In the genomic region with DNA sequence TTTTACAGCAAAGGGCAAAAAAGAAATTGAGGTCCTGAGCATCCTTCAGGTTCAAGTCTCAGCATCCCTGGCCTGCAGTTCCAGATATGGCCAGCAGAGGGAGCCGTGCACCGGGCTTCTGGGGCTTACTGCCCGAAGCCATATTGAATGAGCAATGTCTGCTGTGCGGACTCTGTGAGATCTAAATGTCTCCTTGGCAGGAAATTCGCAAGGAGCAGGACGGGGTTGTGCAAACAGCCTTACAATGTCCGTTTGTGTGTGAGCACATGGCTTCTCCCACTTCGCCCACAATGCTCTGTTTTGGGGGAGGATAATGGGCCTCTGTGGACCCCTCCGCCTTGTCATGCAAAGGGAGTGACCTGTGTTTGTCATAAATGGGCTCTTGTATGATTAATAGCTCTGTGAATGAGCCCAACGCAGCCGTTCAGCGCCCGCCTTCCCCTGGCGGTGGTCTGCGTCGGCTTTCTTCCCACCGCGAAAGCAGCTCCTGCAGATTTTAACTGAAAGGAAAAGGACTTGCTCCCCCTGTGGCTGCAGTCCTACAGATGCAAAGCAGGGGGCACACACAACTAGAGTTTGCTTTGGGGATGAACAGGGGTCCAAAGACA, we compare ENCODE assay signal across 8 mouse cellular contexts.
DNase-seq lines count a peak whose midpoint lies in the region; ATAC-seq and TF ChIP-seq lines count a peak whose summit lies in the region.

No protein-coding gene starts in this region.

- peak; percentile 76 for DNase-seq in CD4-positive helper T cell, adult 2 months (ENCODE audit: low read depth, low spot score)
- DNase-seq in brain, embryonic 18.5 days (ENCODE audit: low read depth, low spot score): peak; percentile 68
- peak; percentile 47 for DNase-seq in fibroblast of lung, adult 2 months (ENCODE audit: low read depth)
- peak; percentile 90 for DNase-seq in kidney, postnatal 0 days (ENCODE audit: low spot score)
- peak; percentile 26 for DNase-seq in liver, adult 2 months (ENCODE audit: extremely low read depth, low read depth, low spot score)
- DNase-seq in naive thymus-derived CD4-positive, alpha-beta T cell, adult 2 months (ENCODE audit: low read depth): peak; percentile 89
- DNase-seq in splenic B cell, adult 2 months (ENCODE audit: low read depth, low spot score): peak; percentile 83

- peak overlapping the region; percentile 46; the same call in 1 of the 2 replicates for H3K27ac ChIP-seq in heart, embryonic 13.5 days (replicated peaks)
- peak overlapping the region; percentile 47; the same call in 1 of the 2 replicates for H3K27ac ChIP-seq in kidney, postnatal 0 days
- H3K27ac ChIP-seq in liver, adult 2 months (replicated peaks; ENCODE audit: insufficient read depth, low read depth, low read length): no peak overlapping the region

- H3K9me3 ChIP-seq in heart, embryonic 13.5 days: no peaks in the 10 kb centered on the region
- no peaks in the 10 kb centered on the region for H3K9me3 ChIP-seq in kidney, postnatal 0 days (replicated peaks; ENCODE audit: low read length)

- ATAC-seq in heart, embryonic 13.5 days (ENCODE audit: extremely low read depth, insufficient number of reproducible peaks, low FRiP score, low TSS enrichment): peak; percentile 19; the same call in 1 of the 2 replicates
- peak; percentile 79 for ATAC-seq in kidney, postnatal 0 days (replicated peaks; ENCODE audit: low FRiP score, low read depth)

- peak overlapping the region; percentile 24; the same call in 1 of the 2 replicates for H3K9ac ChIP-seq in heart, embryonic 13.5 days
- H3K9ac ChIP-seq in kidney, postnatal 0 days (ENCODE audit: low read depth, low read length): peak overlapping the region; percentile 8; the same call in 1 of the 2 replicates
- no peak overlapping the region for H3K9ac ChIP-seq in liver, adult 2 months (ENCODE audit: low read depth, low read length)

- peak; percentile 98 for TF ChIP-seq CTCF in kidney, postnatal 0 days (IDR thresholded peaks at IDR 0.05; ENCODE audit: low read depth)
- peak; percentile 96 for TF ChIP-seq CTCF in liver, adult 2 months (IDR thresholded peaks at IDR 0.05; ENCODE audit: low read depth, low read length)

- no peaks in the 10 kb centered on the region for H3K27me3 ChIP-seq in heart, embryonic 13.5 days (replicated peaks)
- H3K27me3 ChIP-seq in kidney, postnatal 0 days (ENCODE audit: insufficient read depth, low read length): no peaks in the 10 kb centered on the region
- no peaks in the 10 kb centered on the region for H3K27me3 ChIP-seq in liver, adult 2 months (ENCODE audit: control insufficient read depth, insufficient read depth, low read length)
- H3K27me3 ChIP-seq in splenic B cell, adult 2 months (ENCODE audit: control insufficient read depth, insufficient read depth, low read length, poor library complexity, severe bottlenecking): no peaks in the 10 kb centered on the region

- WGBS in heart, embryonic 13.5 days: 25% methylated on average over 18 of the region's 18 CpGs
- 12% methylated on average over 18 of the region's 18 CpGs for WGBS in kidney, postnatal 0 days
- WGBS in liver, adult 2 months: 19% methylated on average over 18 of the region's 18 CpGs

- peaks cover 5% of the 10 kb centered on the region; the same call in 1 of the 2 replicates for H3K4me1 ChIP-seq in heart, embryonic 13.5 days
- H3K4me1 ChIP-seq in kidney, postnatal 0 days (replicated peaks; ENCODE audit: insufficient read depth, low read length): no peaks in the 10 kb centered on the region
- 0 out of 2 replicates have a peak, but pooled peaks cover 3% of the 10 kb centered on the region for H3K4me1 ChIP-seq in liver, adult 2 months (ENCODE audit: control insufficient read depth, insufficient read depth, low read length)

- peak overlapping the region; percentile 27 for H3K4me3 ChIP-seq in heart, embryonic 13.5 days
- peak overlapping the region; percentile 16; the same call in 1 of the 2 replicates for H3K4me3 ChIP-seq in kidney, postnatal 0 days (replicated peaks; ENCODE audit: low read depth, low read length)
- H3K4me3 ChIP-seq in liver, adult 2 months (ENCODE audit: insufficient read depth, low read depth, low read length): no peak overlapping the region

- H3K4me2 ChIP-seq in heart, embryonic 13.5 days: peak overlapping the region; percentile 58
- peak overlapping the region; percentile 52 for H3K4me2 ChIP-seq in kidney, postnatal 0 days (ENCODE audit: low read length)

- no peak for TF ChIP-seq POLR2A in liver, adult 2 months (IDR thresholded peaks at IDR 0.05; ENCODE audit: extremely low read depth, insufficient read depth, low read length)

- H3K36me3 ChIP-seq in heart, embryonic 13.5 days: no peaks in the 10 kb centered on the region
- no peaks in the 10 kb centered on the region for H3K36me3 ChIP-seq in kidney, postnatal 0 days (ENCODE audit: insufficient read depth, low read length)
- H3K36me3 ChIP-seq in liver, adult 2 months (ENCODE audit: control insufficient read depth, insufficient read depth, low read length): no peaks in the 10 kb centered on the region
- H3K36me3 ChIP-seq in splenic B cell, adult 2 months (ENCODE audit: control insufficient read depth, insufficient read depth, low read length, poor library complexity, severe bottlenecking): 0 out of 2 replicates have a peak, but pooled peaks cover 2% of the 10 kb centered on the region

- no peaks in the 10 kb centered on the region for H3K79me2 ChIP-seq in liver, adult 2 months (ENCODE audit: control insufficient read depth, insufficient read depth, low read length)

Comparison
In these comparisons a context has a peak if more than half of its experiments do, and no peak if none do; other contexts are left out.
1. DNase-seq: peak in every context shown above with its lines; median percentile 90 in kidney, postnatal 0 days; 89 in naive thymus-derived CD4-positive, alpha-beta T cell, adult 2 months; 83 in splenic B cell, adult 2 months; 76 in CD4-positive helper T cell, adult 2 months; 68 in brain, embryonic 18.5 days; 47 in fibroblast of lung, adult 2 months; 26 in liver, adult 2 months.